Mouse (Mus musculus) G1E (cell line): Measurements from ENCODE around the gene Krtap5-1.

ENCODE experiments used
- CTCF ChIP-seq: IDR thresholded peaks from 2 replicates; pipeline ENCODE4 v1.5.1; 2012; ENCODE audit warnings: low read depth, low read length, inconsistent platforms, mixed read lengths
- GATA1 ChIP-seq: IDR thresholded peaks from 2 replicates; pipeline ENCODE4 v1.6.1; 2012; ENCODE audit warnings: borderline replicate concordance, low read length, inconsistent platforms, mixed read lengths
- GATA2 ChIP-seq: IDR thresholded peaks from 2 replicates; pipeline ENCODE4 v1.6.1; 2012; ENCODE audit warnings: low read depth, low read length, inconsistent platforms, borderline replicate concordance

DNA sequence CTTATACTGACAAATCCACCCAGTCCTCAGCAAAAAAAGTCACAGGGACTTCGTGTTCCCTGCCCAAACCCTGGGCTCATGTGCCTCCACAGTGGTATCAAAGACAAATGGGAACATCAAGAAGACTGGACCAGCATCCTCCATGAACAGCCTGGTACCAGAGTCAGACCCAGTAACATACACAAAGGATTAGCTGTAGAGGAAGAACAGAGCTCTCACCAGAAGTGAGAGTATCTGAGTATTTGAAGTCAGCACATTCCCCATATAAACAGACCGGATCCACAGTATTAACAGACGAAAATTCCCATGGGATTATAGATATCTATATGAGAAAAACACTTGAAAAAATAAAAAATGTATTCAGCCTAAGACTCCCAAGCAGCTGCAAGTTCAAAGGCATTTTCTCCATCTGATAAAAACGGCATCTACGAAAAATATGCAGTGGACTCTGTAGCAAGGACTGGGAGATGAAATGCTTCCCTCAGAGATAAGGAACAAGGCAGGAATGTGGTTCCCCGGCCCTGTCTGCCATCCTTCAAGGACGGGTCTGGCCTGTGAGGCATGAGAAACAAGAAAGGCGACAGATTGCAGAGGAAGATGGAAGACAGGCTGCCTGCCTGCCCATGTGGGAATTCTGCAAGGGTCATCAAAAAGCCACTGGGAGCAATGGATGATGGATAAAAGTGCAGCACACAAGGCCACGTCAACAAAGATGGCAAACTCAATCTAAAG lies 30.0 kb upstream of the Krtap5-1 start:
- TF ChIP-seq CTCF (no peak), GATA1 (no peak), GATA2 (no peak)
